Mouse (Mus musculus): Measurements from ENCODE around the gene Sez6l2. TPM values are rescaled to one million over a fixed set of nuclear protein-coding genes. Genes with fewer than 3 reads are reported as not detected.

The Sez6l2 gene
- polyA plus RNA-seq, 1 experiment from 2014 or later, result 0.88 TPM

GRCm38 (mm10) chr7:127016486-127016938 is 66.1 kb downstream of the Sez6l2 start:
- Histone ChIP-seq H3K27me3 (no peaks in the 10 kb centered on the region), H3K4me3 (replicated peaks) (peak overlapping the region; percentile 66), H3K27ac (replicated peaks) (peak overlapping the region; percentile 95), H3K9ac (peak overlapping the region; percentile 67), H3K9me3 (replicated peaks) (no peaks in the 10 kb centered on the region), H3K4me1 (peaks cover 67% of the 10 kb centered on the region), H3K4me2 (replicated peaks) (peak overlapping the region; percentile 89), H3K36me3 (peaks cover 36% of the 10 kb centered on the region)
- no peak; the same call in 1 of the 2 replicates for ATAC-seq (ENCODE audit: insufficient number of reproducible peaks, low FRiP score, low TSS enrichment, low read depth)
- WGBS, result under 1% methylated on average over 22 of the region's 22 CpGs

DNA sequence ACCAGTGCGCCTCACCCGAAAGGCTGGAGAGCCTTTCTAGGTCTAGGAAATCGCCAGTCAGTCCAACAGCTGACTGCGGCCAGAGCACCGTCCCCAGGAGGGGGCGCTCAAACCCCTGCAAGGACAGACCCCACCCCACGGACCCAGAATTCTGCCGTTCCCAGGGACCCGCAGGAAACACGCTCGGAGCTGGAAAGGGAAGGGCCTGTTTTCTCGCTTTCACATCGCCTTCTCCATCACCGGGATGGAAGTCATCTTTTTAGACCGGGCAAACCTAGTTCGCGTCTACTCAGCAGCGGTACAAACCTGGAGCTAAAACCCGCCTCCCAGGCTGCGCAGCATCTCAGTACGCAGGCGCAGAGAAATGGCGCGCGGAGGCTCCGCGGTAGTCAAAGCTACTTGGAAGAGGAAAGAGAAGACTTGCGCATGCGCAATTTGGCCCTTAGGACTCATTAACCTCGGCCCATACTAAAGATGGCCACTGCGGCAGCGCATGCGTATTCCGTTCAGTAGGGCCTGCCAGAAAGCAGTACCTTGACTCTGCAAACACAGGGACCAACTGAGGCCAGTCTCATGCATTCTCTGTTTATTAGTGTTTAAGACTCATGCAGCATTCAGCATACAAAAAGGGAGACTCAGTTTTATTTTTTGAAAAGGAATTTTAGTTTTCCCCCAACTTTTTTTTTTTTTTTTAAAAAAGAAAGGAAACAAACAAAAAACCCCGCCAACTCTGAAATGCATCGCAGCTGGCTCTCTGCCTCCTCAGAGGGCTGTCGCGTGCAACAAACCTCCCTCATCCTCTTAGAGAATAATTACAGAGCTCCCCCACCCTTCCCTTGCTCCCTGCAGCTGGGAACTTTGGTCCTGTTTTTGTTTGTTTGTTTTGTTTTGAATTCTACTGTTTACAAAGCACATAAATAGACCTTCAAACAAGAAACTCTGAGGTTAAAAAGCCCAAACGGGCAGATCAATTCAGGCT is 66.9 kb downstream of the Sez6l2 start, which contains the start of gene Pagr1a:
Pagr1a (minus strand) TSS at position 382 of the 979 bp plus-strand sequence.
- Histone ChIP-seq H3K27me3 (no peaks in the 10 kb centered on the region), H3K27ac (replicated peaks) (peak within 1 kb of the TSS; percentile 95), H3K36me3 (peaks cover 42% of the 10 kb centered on the region), H3K4me2 (replicated peaks) (peak within 1 kb of the TSS; percentile 89), H3K4me3 (replicated peaks) (peak within 1 kb of the TSS; percentile 66), H3K9me3 (replicated peaks) (no peaks in the 10 kb centered on the region), H3K9ac (peak within 1 kb of the TSS; percentile 67), H3K4me1 (peaks cover 74% of the 10 kb centered on the region)
- peak; percentile 85 for ATAC-seq (ENCODE audit: insufficient number of reproducible peaks, low FRiP score, low TSS enrichment, low read depth)
- 2% methylated on average over 39 of the region's 39 CpGs for WGBS

- Histone ChIP-seq H3K4me3 (replicated peaks) (peak overlapping the region; percentile 66), H3K27ac (replicated peaks) (peak overlapping the region; percentile 95), H3K9me3 (replicated peaks) (no peaks in the 10 kb centered on the region), H3K36me3 (peaks cover 42% of the 10 kb centered on the region), H3K4me1 (peaks cover 81% of the 10 kb centered on the region), H3K9ac (peak overlapping the region; percentile 15; the same call in 1 of the 2 replicates), H3K27me3 (no peaks in the 10 kb centered on the region), H3K4me2 (replicated peaks) (peak overlapping the region; percentile 89)
- ATAC-seq (ENCODE audit: insufficient number of reproducible peaks, low FRiP score, low TSS enrichment, low read depth), result no peak
- 48% methylated on average over 6 of the region's 6 CpGs for WGBS
Measured at GRCm38 (mm10) chr7:127017950-127018345, 67.6 kb downstream of the Sez6l2 start.

DNA sequence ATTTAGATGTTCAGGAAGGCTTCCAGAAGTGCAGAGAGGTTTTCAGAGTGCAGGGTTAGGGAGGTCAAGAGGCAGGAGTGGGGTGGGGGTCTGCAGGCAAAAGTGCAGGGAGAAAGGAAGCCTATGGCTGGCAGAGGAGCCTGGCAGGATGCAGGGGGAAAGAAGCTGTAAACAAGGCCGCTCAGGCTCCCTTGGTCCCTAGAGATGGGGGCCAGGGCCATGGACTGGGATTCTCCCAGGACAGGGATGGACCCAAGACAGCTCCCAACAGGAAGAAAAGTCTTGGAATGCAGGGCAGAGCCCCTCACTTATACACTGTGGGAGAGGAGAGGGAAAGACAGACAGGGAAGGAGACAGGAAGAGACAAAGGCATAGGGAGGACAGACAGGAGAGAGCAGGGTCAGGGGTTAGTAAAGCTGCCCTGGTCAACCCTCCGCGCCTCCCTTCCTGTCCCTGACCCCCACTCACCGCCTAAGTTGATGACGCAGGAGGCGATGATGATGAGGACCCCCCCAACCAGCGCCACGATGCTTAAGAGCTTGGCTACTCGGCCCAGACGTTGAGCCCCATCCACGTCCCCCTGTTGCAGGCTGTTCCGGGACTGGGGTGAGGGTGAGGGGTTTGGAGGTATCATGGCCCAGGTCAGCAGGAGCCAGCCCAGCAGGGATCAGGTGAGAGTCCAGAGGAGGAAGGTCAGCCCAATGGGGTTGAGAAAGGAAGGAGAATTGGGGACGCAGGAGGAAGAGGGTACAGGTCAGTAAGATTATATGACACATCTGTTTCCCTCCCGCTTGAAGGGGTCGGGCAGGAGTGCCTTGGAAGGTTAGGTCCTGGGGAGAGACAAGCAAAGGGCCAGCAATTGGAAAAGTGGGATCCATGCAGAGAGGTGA is 68.3 kb downstream of the Sez6l2 start:
- Histone ChIP-seq H3K4me1 (peaks cover 88% of the 10 kb centered on the region), H3K27ac (replicated peaks) (peak overlapping the region; percentile 95), H3K36me3 (peaks cover 42% of the 10 kb centered on the region), H3K4me2 (replicated peaks) (peak overlapping the region; percentile 89), H3K4me3 (replicated peaks) (peak overlapping the region; percentile 66), H3K9me3 (replicated peaks) (no peaks in the 10 kb centered on the region), H3K9ac (peak overlapping the region; percentile 57; the same call in 1 of the 2 replicates), H3K27me3 (no peaks in the 10 kb centered on the region)
- ATAC-seq (ENCODE audit: insufficient number of reproducible peaks, low FRiP score, low TSS enrichment, low read depth), result no peak
- WGBS, result 70% methylated on average over 15 of the region's 15 CpGs

- no peaks in the 10 kb centered on the region for H3K27me3 ChIP-seq
- H3K4me1 ChIP-seq, result peaks cover 91% of the 10 kb centered on the region
- 48% methylated on average over 14 of the region's 14 CpGs for WGBS
- peak overlapping the region; percentile 57 for H3K9ac ChIP-seq
- peak overlapping the region; percentile 95 for H3K27ac ChIP-seq (replicated peaks)
- peak overlapping the region; percentile 66 for H3K4me3 ChIP-seq (replicated peaks)
- peak overlapping the region; percentile 89 for H3K4me2 ChIP-seq (replicated peaks)
- H3K36me3 ChIP-seq, result peaks cover 38% of the 10 kb centered on the region
- H3K9me3 ChIP-seq (replicated peaks), result no peaks in the 10 kb centered on the region
- no peak for ATAC-seq (ENCODE audit: insufficient number of reproducible peaks, low FRiP score, low TSS enrichment, low read depth)
Measured at GRCm38 (mm10) chr7:127019306-127019960, 69.1 kb downstream of the Sez6l2 start.

- Histone ChIP-seq H3K27me3 (no peaks in the 10 kb centered on the region), H3K9ac (peak overlapping the region; percentile 57), H3K9me3 (replicated peaks) (no peaks in the 10 kb centered on the region), H3K27ac (replicated peaks) (peak overlapping the region; percentile 95), H3K4me2 (replicated peaks) (peak overlapping the region; percentile 89), H3K4me3 (replicated peaks) (peak overlapping the region; percentile 66), H3K36me3 (peaks cover 32% of the 10 kb centered on the region), H3K4me1 (peaks cover 91% of the 10 kb centered on the region)
- no peak for ATAC-seq (ENCODE audit: insufficient number of reproducible peaks, low FRiP score, low TSS enrichment, low read depth)
- WGBS, result 27% methylated on average over 3 of the region's 3 CpGs
Measured at GRCm38 (mm10) chr7:127020031-127020430, 69.7 kb downstream of the Sez6l2 start.

Other genes starting within 250 kb of the Sez6l2 start
- gene Coro1a, start 242.8 kb upstream of the Sez6l2 start, polyA plus RNA-seq (2015; fragmentation: Nextera tagmentation; extraction: Ambion mirVana), result 43.8 and 44.7 TPM in 2 replicates
- gene Mapk3, start 191.0 kb upstream of the Sez6l2 start, polyA plus RNA-seq (2015; fragmentation: Nextera tagmentation; extraction: Ambion mirVana), result 74.0 and 78.5 TPM in 2 replicates
- gene Gdpd3, start 184.2 kb upstream of the Sez6l2 start, polyA plus RNA-seq (2015; fragmentation: Nextera tagmentation; extraction: Ambion mirVana), result 11.1 and 12.4 TPM in 2 replicates
- gene Ypel3, start 173.6 kb upstream of the Sez6l2 start, polyA plus RNA-seq (2015; fragmentation: Nextera tagmentation; extraction: Ambion mirVana), result 145 and 148 TPM in 2 replicates
- 0.71 and 0.81 TPM in 2 replicates for gene Tbx6, start 169.1 kb upstream of the Sez6l2 start, polyA plus RNA-seq (2015; fragmentation: Nextera tagmentation; extraction: Ambion mirVana)
- gene Ppp4c, start 158.1 kb upstream of the Sez6l2 start, polyA plus RNA-seq (2015; fragmentation: Nextera tagmentation; extraction: Ambion mirVana), result 232 and 234 TPM in 2 replicates
- gene Fam57b, start 152.9 kb upstream of the Sez6l2 start, polyA plus RNA-seq (2015; fragmentation: Nextera tagmentation; extraction: Ambion mirVana), result 0.53 and 0.71 TPM in 2 replicates
- gene 4930451I11Rik, start 118.9 kb upstream of the Sez6l2 start, polyA plus RNA-seq (2015; fragmentation: Nextera tagmentation; extraction: Ambion mirVana), result not detected in 2 replicates
- gene Doc2a, start 103.1 kb upstream of the Sez6l2 start, polyA plus RNA-seq (2015; fragmentation: Nextera tagmentation; extraction: Ambion mirVana), result 0.85 and 1.6 TPM in 2 replicates
- 26.8 and 33.3 TPM in 2 replicates for gene Hirip3, start 88.6 kb upstream of the Sez6l2 start, polyA plus RNA-seq (2015; fragmentation: Nextera tagmentation; extraction: Ambion mirVana)
- gene Ino80e, start 88.2 kb upstream of the Sez6l2 start, polyA plus RNA-seq (2015; fragmentation: Nextera tagmentation; extraction: Ambion mirVana), result 84.4 and 92.0 TPM in 2 replicates
- 50.4 and 50.6 TPM in 2 replicates for gene Taok2, start 65.9 kb upstream of the Sez6l2 start, polyA plus RNA-seq (2015; fragmentation: Nextera tagmentation; extraction: Ambion mirVana)
- gene Tmem219, start 27.6 kb upstream of the Sez6l2 start, polyA plus RNA-seq (2015; fragmentation: Nextera tagmentation; extraction: Ambion mirVana), result 34.7 and 37.0 TPM in 2 replicates
- gene Kctd13, start 21.7 kb upstream of the Sez6l2 start, polyA plus RNA-seq (2015; fragmentation: Nextera tagmentation; extraction: Ambion mirVana), result 19.1 and 20.2 TPM in 2 replicates
- gene Asphd1, start 981 bp upstream of the Sez6l2 start, polyA plus RNA-seq (2015; fragmentation: Nextera tagmentation; extraction: Ambion mirVana), result 0.15 and 0.37 TPM in 2 replicates
- 106 TPM in 2 replicates for gene Cdipt, start 25.4 kb downstream of the Sez6l2 start, polyA plus RNA-seq (2015; fragmentation: Nextera tagmentation; extraction: Ambion mirVana)
- gene Cdiptos, start 25.5 kb downstream of the Sez6l2 start, polyA plus RNA-seq (2015; fragmentation: Nextera tagmentation; extraction: Ambion mirVana), result 3.2 TPM in 2 replicates
- gene Mvp, start 64.1 kb downstream of the Sez6l2 start, polyA plus RNA-seq (2015; fragmentation: Nextera tagmentation; extraction: Ambion mirVana), result 12.0 and 12.5 TPM in 2 replicates
- gene Pagr1b, start 65.9 kb downstream of the Sez6l2 start, polyA plus RNA-seq (2015; fragmentation: Nextera tagmentation; extraction: Ambion mirVana), result 0.33 and 0.43 TPM in 2 replicates
- gene Pagr1a, start 66.8 kb downstream of the Sez6l2 start, polyA plus RNA-seq (2015; fragmentation: Nextera tagmentation; extraction: Ambion mirVana), result 40.9 and 73.0 TPM in 2 replicates
- 55.0 and 78.2 TPM in 2 replicates for gene Gm42742, start 70.5 kb downstream of the Sez6l2 start, polyA plus RNA-seq (2015; fragmentation: Nextera tagmentation; extraction: Ambion mirVana)
- 18.9 and 21.9 TPM in 2 replicates for gene Prrt2, start 70.6 kb downstream of the Sez6l2 start, polyA plus RNA-seq (2015; fragmentation: Nextera tagmentation; extraction: Ambion mirVana)
- 75.2 and 79.8 TPM in 2 replicates for gene Maz, start 76.5 kb downstream of the Sez6l2 start, polyA plus RNA-seq (2015; fragmentation: Nextera tagmentation; extraction: Ambion mirVana)
- 87.5 and 90.6 TPM in 2 replicates for gene Kif22, start 91.9 kb downstream of the Sez6l2 start, polyA plus RNA-seq (2015; fragmentation: Nextera tagmentation; extraction: Ambion mirVana)
- gene Zg16, start 136.8 kb downstream of the Sez6l2 start, polyA plus RNA-seq (2015; fragmentation: Nextera tagmentation; extraction: Ambion mirVana), result not detected in 2 replicates
- gene AI467606, start 140.8 kb downstream of the Sez6l2 start, polyA plus RNA-seq (2015; fragmentation: Nextera tagmentation; extraction: Ambion mirVana), result 4.8 and 6.3 TPM in 2 replicates
- 2.0 and 3.3 TPM in 2 replicates for gene Qprt, start 171.7 kb downstream of the Sez6l2 start, polyA plus RNA-seq (2015; fragmentation: Nextera tagmentation; extraction: Ambion mirVana)
- gene Spn, start 187.3 kb downstream of the Sez6l2 start, polyA plus RNA-seq (2015; fragmentation: Nextera tagmentation; extraction: Ambion mirVana), result 0.61 and 0.67 TPM in 2 replicates
- 56.4 and 61.8 TPM in 2 replicates for gene Cd2bp2, start 245.5 kb downstream of the Sez6l2 start, polyA plus RNA-seq (2015; fragmentation: Nextera tagmentation; extraction: Ambion mirVana)